Mouse (Mus musculus) gonadal fat pad, adult 2 months (tissue): ENCODE data around the gene Bach1. TPM values are rescaled to one million over a fixed set of nuclear protein-coding genes. Genes with fewer than 3 reads are reported as not detected.

Experiments used
- DNase-seq: peaks from one replicate; pipeline ENCODE4 v3.0.0-alpha.2; 2012; ENCODE audit warnings: low read depth
- polyA plus RNA-seq: library from polyadenylated mRNA; depleted of rRNA; stranded (reverse); fragments of >200 nt; gene quantifications from 2 replicates; pipeline ENCODE4 v1.2.3, GENCODE M21; 2012

The Bach1 gene
- polyA plus RNA-seq, 1 experiment, result 10.2 TPM

DNA sequence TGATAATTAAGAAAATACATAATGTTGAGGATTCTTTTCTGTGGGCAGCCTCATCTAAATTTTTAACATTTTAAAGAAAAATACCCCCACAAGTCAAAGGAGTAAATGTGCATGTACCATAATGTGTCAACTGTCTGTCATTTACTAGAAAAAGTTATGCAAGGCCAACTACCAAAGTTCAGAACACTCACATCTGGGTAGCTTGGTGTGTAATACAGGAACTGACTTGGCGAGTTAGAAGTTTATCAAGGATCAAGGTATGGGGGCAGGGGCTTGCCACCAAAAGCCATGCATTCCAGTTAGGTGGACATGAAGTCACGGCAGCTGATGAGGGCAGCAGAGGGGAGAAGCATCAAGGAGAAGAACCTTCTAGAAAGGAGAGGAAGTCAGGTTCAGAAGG is 13.2 kb downstream of the Bach1 start:
- DNase-seq, result no peak

DNA sequence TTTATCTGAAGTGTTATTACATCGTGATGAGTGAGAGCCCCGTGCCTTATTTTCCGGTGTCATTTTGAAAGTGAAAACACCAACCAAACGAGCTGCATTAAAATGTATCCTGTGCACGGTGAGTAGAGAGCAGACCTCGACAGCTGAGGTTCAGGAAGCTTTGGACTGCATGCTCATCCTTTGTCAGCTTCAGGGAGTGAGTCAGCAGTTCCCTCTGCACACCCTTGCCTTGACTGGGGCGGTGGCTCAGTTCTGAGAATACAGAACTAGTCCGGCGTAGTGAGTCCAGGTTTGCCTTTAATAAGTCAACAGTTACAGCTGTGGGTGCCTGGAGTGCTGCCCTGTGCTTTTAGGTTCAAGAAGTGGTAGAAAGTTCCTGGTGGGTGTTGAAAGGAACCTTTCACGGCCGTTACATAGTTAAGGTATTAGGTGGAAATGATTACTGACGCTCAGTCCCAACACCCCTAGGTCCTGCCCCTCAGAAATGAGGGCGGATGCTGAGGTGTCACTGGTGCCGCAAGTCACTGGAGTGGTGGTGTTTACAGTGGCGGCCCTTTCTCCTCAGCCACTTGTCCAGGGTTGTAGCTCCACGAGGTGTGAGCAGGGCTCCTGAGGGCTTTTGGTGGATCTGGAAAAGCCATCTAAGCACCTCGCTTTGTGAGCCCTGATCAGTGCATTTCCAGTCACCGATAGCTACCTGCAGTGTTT is 14.4 kb downstream of the Bach1 start:
- DNase-seq, result no peak

DNA sequence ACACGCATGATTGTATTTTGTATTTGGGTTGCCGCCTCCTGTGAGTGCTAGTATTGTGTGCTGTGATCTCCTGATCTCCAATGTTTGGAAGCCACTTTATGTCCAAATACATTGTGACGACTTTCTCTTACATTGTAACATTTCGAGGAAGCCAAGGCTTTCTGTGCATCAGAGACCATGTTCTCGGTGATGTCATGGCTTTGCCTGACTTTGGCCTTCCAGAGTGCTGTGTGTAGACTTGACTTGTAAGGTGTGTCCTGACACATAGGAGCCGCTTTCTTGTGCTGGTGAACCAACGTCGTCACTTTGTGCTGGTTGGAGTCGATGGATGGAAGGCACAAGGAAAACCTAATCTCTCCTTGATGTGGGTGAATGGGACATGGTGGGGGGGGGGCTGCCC is 15.8 kb downstream of the Bach1 start:
- no peak for DNase-seq

DNA sequence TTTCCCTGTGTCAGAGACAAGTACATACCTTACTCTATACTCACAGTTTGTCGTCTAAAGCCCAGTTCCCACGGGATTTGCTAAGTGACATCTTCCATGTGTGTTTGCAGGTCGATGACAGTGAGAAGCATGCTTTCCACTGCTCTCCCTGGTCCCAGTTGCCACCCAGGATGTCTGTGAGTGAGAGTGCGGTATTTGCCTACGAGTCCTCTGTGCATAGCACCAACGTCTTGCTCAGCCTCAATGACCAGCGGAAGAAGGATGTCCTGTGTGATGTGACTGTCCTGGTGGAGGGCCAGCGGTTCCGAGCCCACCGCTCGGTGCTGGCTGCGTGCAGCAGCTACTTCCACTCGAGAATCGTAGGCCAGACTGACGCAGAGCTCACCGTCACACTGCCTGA is 16.5 kb downstream of the Bach1 start:
- no peak for DNase-seq

DNA sequence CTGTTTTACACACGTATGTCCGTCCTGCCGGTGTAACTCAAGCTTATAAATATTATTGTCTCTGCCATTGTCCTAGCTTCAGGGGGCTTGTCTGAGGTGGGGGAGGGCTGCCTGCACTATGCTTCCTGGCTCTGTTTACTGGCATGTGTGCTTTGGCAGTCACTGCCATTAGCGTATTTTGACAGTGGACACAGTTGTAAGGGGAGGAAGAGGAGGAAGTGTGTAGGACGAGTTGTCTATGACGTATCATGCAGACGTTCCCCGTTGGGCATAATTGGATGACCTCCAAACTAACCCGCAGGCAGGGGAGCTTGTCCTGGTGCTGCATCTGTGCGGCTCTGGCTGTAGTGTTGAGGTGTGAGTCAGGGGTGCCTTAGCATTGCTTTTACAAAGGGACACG is 17.5 kb downstream of the Bach1 start:
- DNase-seq, result no peak

DNA sequence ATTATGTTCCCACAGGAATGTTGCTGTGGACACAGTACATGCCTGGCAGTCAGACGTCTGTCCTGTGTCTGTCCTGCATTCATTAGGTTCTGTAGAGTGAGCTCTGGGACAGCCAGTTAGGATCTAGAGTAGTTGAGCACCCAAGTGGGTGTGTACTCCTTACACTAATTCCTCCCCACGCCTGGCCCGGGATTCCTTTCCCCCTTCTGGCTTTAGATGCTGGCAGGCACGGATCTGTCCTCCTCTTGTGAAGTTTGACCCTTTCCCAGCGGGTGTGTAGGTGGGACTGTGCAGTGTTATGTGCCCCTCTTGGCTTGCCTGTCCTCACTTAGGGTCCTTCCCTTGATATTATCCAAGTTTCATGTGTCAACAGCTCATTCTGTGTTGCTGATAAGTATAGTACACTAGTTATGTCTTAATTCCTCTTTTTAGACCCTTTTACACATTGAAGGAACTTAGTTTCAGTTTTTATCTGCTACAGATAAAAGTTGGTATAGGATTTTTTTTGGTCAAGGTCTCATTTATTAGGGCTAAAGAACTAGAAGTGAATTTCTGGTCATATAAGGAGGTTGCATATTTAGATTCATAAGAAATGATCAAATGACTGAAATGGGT is 18.4 kb downstream of the Bach1 start:
- no peak for DNase-seq

DNA sequence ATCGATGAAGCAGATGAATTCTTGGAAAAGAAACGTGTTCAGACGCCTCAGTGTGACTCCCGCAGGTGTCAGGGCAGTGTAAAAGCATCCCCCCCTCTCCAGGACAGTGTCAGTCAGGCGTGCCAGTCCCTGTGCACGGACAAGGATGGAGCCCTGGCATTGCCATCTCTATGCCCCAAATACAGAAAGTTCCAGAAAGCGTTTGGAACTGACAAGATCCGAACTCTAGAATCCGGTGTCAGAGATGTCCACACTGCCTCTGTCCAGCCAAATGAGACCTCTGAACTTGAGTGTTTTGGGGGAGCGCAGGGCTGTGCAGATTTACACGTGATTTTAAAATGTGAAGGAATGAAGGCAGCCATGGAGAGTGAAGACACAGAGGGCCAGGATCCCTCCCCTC is 20.3 kb downstream of the Bach1 start:
- no peak for DNase-seq

DNA sequence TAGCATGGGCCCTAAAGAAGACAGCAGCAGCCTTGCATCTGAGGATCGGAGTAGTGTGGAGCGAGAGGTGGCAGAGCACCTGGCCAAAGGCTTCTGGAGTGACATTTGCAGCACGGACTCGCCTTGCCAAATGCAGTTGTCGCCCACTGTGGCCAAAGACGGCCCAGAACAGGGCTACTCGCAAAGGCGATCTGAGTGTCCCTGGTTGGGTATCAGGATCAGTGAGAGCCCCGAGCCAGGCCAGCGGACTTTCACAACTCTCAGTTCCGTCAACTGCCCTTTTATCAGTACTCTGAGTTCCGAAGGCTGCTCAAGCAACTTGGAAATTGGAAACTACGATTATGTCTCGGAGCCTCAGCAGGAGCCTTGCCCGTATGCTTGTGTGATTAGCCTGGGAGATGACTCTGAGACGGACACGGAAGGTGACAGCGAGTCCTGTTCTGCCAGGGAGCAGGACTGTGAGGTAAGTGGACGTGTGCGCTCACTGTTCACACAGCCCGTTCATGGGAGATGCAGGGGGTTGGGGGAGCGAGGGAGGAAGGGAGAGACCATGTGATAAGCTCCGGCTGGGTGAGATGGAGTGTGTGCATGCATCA is 21.0 kb downstream of the Bach1 start:
- DNase-seq, result no peak

DNA sequence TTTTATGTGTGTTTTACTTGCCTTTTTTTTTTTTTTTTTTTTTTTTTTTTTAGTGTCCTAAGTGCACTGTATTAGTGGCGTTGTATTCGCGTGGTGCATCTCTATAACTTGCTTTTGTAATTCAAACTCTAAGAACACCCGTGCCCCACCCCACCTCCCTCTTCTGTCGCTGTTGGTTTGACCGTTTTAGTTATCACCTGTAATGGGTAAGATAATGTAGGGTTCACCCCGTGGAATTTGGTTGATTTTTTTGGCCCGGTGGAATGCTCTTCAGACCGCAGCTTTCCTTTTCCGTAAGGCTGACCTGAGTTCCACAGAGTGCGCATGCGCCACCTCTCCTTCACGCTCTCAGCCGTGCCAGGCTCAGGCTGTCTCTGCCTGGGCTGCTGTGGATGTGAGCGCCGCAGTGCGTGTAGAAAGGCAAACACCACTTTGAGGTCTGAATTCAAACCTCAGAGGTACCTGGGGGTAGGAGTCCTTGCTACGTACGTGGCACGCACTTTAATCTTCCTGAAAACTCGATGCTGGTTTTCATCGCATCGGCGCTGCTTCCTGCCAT is 22.2 kb downstream of the Bach1 start:
- DNase-seq, result no peak

DNA sequence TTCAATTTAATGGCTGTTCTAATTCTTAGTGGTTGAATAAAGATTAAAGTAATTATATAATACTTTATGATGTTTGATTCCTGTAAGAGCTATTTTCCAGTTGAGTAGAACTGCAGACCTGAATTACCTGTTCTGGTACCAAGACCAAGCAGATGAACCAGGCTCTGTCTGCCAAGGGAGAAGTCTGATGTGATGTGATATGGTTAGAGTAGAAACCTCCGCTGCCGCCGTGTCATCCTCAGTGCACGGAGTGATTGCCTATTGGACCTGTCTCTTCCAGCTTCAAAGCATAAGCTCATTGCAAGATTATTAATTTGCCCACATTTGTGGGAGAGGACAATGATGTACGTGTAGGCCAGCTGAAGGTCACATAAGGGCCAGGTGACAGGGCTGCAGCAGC is 24.1 kb downstream of the Bach1 start:
- no peak for DNase-seq

DNA sequence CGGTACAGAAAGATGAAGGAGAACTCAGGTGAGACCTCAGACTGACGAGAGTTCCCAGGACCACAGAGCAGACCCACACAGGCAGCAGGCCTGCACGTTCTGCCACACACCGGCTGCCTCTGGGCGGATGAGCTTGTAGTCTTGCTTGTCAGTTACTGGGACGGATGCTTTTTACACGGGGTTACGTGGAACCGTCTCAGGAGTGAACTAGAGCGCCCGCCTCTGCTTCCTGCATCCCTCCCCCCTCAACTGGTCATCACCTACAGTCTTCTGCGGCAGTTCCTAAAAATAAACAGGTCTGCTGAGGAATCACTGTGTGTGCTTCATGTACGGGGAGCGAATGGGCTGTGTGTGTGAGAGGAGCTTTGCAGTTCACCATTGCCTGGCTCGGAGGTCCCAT is 24.7 kb downstream of the Bach1 start:
- no peak for DNase-seq

DNA sequence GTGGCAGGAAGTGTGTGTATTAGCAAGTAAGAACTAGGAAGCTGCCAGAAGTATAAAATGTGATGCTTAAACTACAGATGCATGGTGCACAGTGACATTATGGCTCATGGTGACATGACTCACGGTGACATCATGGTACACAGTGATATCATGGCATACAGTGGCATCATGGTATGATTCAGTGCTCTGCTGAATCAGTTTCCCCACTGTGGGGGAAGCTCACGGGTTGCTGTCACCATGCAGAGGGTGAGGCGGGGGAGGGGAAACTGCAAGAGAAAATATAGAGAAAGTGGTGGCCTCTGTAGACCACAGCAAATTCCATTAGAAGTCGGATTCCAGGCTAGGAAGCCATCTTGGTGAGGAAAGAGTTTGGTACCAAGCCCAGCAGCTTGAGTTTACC is 26.1 kb downstream of the Bach1 start:
- DNase-seq, result no peak

DNA sequence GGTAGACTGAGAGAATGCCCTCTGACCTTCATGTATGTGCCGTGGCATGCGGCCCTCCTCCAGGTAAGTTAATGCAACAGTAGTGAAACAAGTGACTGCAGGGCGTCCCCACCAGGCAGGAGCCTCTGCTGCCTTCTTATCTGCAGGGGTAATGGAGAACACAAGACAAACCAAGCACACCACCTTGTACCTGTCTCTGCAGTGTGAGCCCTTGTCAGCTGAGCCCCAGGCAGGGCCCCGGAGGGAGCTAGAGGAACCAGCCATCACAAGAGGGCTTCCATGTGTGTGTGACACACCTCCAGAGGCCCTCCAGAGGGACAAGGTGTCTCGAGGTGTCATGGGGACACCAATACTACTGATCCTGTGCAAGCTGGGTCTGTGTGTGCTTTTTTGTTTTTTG is 26.5 kb downstream of the Bach1 start:
- DNase-seq, result no peak

DNA sequence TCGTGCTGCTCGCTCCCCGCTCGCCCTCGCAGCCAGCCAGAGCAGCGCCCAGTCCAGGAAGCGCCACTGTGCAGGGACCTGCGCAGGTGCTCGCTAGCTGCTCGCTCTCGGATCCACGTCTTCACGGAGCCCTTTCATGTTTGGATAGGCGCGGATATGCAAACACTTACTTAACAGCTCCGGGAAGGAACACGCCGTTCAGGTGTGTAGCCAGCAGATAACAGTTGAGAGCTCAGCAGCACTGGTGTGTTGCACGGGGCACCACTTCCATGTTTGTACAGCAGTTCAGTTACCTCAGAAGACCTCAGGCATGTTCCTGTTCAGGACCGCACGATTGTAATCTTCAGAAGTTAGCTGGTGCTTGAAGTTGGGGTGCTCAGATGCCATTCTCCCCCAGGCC is 27.2 kb downstream of the Bach1 start:
- peak; percentile 52 for DNase-seq

DNA sequence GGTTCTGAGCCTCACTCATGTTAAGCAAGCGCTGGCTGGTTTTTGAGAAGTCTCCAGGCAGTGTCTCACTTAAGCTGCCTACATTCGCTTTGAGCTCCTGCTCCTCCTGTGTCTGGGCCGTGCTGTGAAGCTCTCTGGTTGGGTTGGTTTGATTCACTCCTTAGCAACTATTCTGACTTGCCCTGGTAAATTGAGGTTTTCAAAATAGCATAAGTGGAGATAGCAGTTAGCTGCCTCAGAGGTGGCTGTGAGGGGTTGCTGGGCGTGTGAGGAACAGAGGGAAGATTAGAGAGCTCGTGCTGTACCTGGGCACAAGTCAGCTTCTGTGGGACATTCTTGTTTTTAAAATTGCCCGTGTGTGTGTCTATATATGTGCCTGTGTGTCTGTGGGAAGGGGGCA is 27.6 kb downstream of the Bach1 start:
- DNase-seq, result no peak

DNA sequence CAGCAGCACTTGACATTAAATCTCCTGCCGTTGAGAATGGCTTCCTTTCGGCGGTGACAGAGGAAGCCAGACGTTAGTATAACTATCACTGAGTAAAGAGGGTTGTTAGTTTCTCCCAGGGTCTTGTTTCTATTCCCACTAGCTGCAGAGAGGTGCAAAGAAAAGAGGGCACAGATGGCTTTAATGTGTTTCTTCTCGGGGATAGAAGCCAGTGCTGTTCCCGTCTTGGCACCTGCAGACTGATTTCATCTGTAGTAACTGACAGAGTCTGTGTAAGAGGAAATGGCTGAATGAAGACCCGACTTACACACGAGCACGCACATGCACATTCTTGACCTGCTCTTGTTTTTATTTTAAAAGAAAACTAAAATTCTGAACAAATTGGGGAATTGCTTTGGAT is 28.5 kb downstream of the Bach1 start:
- no peak for DNase-seq

DNA sequence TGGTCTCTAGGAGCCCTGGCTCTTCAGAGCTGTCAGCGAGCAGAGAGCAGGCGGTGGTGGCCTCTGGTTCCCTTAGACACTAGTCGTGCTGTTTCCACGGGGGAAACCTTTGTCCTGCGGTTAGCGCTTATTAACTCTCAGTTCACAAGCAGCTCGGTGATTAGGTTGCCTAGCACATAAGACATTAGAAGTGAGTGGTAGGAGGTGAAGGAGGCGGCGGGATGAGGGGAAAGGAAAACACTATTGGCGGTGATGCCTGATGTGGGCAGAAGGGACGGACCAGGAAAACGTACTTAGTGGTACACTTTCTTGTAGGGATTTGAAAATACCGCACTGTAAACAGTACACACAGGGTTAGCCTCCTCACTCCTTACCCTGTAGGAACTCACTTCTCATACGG is 29.2 kb downstream of the Bach1 start:
- no peak for DNase-seq

DNA sequence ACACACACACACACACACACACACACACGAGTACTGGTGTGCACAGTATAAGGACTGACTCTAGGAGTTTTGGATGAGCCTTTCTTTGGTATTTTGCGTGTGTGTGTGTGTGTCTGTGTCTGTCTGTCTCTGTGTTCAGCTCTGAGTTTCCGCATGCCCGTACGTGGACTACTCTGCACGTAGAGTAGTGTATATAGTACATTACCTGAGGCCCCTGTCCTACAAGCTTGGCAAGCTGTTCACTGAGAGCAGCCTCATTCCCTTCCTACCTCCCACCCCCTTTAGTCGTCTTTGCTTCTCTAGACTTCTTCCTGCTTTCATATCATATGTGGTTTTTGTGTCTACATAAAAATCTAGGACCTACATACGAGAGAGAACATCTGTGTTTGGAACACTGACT is 30.0 kb downstream of the Bach1 start:
- DNase-seq, result no peak

DNA sequence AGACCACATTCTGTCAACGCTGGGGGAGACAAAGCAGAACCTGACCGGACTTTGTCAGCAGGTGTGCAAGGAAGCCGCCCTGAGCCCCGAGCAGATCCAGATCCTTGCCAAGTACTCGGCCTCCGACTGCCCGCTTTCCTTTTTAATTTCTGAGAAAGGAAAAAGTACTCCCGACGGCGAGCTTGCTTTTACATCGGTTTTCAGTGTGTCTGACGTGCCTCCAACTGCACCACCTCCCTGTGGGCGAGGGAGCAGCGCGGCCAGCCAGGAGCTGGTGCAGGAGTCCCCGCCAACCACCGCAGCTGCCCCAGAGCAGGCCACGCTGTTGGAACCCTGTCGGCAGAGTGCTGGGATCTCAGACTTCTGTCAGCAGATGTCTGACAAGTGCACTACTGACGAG is 30.7 kb downstream of the Bach1 start:
- no peak for DNase-seq

DNA sequence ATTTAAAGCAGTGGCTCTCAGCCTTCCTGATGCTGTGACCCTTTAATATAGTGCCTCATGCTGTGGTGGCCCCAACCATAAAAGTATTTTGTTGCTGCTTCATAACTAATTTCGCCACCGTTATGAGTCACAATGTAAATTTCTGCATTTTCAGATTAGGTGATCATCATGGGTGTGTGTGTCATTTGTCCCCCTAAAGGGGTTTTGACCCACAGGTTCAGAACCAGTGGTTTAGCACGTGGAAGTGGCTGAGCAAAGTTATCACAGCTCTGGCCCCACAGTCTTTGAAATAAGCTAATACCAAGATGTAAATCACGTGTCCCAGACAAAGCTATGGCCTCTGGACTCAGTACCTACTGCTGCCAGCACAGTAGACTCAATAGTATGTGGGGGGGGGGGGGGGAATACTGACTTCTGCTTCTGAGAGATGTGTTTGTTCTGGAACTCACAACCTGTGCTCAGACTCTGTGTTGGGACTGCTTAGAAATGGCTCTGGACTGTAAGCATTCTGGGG is 36.2 kb downstream of the Bach1 start:
- no peak for DNase-seq

DNA sequence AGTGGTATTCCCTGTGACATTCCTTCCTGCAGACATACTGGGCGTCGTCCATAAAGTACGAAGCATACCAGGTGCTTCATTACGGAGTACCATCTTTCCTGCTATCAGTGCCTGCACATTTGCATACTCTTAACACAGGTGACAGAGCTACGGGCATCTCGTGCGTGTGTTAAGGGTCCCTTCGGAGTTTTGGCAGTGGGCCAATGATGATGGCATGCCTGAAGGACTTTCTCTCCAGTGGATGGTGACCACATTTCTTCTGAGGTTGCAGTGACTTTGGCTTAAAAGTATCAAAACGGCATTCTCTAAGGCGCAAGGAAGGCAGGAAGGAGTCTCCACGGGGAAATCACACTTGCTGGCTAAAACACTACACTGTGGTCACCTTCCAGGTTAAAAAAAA is 37.4 kb downstream of the Bach1 start:
- DNase-seq, result no peak

DNA sequence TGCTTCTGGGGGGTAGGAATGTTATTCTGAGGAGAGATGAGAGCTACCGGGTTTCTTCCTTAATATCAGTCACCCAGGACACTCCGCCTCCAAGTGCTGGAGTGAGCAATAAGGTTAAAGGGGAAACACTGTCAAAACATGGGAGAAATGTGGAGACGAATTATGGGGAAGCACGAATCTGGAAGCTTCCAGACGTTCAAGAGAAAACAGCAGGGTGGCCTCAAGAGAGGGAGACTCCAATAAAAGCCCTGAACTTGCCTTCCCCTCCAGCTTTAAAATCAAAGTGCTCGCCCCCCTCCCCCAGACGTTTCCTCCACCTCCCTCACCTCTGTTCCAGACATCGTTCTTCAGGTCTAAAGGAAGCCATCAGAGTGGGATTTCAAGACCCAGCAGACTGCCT is 38.6 kb downstream of the Bach1 start:
- DNase-seq, result no peak
